In the genomic region with DNA sequence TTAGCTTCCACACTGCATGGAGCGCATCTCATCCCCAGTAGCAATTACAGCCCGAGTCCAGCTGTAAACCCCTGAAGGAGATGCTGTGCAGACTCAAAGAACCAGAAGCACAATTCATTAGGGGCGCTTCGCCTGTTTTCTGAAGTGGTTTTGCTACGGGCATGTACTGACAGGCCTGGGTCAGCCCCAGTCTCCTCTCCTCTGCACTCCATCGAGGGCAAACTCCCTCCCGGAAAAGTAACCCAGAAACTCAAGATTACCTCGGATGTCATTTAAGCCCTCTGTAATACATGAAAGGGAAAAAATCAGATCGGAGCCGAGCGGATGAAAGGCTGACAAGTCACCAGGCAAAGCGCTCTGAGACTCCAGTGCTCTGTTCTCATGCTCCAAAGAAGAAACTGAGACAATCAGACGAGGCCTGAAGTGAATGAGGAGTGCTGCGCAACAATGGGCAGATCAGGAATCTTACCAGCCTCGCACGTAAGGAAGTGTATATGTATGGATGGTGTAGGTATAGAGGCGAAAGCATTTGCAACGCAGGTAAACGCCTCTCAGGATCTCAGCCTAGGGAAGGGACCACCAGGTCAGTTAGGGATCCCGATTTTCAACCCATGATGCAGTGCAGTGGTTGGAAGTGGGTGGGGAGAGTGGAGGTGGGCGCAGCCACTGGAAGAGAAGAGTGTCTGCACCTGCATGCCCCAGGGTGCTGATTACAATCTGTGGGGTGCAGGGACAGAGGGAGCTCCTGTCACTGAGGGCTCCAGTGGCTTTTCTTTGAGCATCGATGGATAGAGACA, we compare ENCODE assay signal across 13 mouse cellular contexts.
DNase-seq lines count a peak whose midpoint lies in the region; ATAC-seq lines count a peak whose summit lies in the region.
"Had no signal": no experiment of that assay in that cellular context is flagged by ENCODE, and none has a peak within 500 bp of the region (broad histone marks: within the 10 kb centered on the region; RNA-seq: fewer than 3 reads in every experiment).

No protein-coding gene starts in this region.

- H3K4me3 ChIP-seq in kidney, embryonic 16.5 days (ENCODE audit: low read length), result no peak overlapping the region
- H3K4me3 ChIP-seq in forebrain, embryonic 12.5 days (replicated peaks), result no peak overlapping the region; the same call in 1 of the 2 replicates
- H3K4me3 ChIP-seq in limb, embryonic 12.5 days (replicated peaks), result no peak overlapping the region
- H3K4me3 ChIP-seq in stomach, embryonic 15.5 days (replicated peaks), result no peak overlapping the region
- H3K4me3 ChIP-seq: gastrocnemius, adult 2 months; liver, embryonic 13.5 days had no signal

- peaks cover 33% of the 10 kb centered on the region for H3K4me1 ChIP-seq in kidney, embryonic 16.5 days (ENCODE audit: insufficient read depth, low read length)
- H3K4me1 ChIP-seq in forebrain, embryonic 12.5 days, result peaks cover 46% of the 10 kb centered on the region
- H3K4me1 ChIP-seq in limb, embryonic 12.5 days (replicated peaks), result peaks cover 36% of the 10 kb centered on the region
- H3K4me1 ChIP-seq in stomach, embryonic 15.5 days, result peaks cover 4% of the 10 kb centered on the region; the same call in 1 of the 2 replicates
- H3K4me1 ChIP-seq: liver, embryonic 13.5 days had no signal

- ATAC-seq in kidney, embryonic 16.5 days (ENCODE audit: low FRiP score, low TSS enrichment), result 0 out of 2 replicates have a peak, but pooled peaks have one; percentile 7
- ATAC-seq in forebrain, embryonic 12.5 days (ENCODE audit: low FRiP score), result peak; percentile 35
- ATAC-seq in limb, embryonic 12.5 days (ENCODE audit: insufficient number of reproducible peaks, insufficient read depth, low FRiP score, low TSS enrichment, low read depth), result no peak
- ATAC-seq in stomach, embryonic 15.5 days (ENCODE audit: insufficient read depth, low FRiP score, low read depth), result no peak

- no peaks in the 10 kb centered on the region for H3K9me3 ChIP-seq in kidney, embryonic 16.5 days (ENCODE audit: low read length)
- H3K9me3 ChIP-seq in forebrain, embryonic 12.5 days, result no peaks in the 10 kb centered on the region
- no peaks in the 10 kb centered on the region for H3K9me3 ChIP-seq in limb, embryonic 12.5 days
- no peaks in the 10 kb centered on the region for H3K9me3 ChIP-seq in stomach, embryonic 15.5 days
- H3K9me3 ChIP-seq: liver, embryonic 13.5 days had no signal

- H3K27me3 ChIP-seq in kidney, embryonic 16.5 days (ENCODE audit: insufficient read depth, low read length), result no peaks in the 10 kb centered on the region
- peaks cover 20% of the 10 kb centered on the region; the same call in 1 of the 2 replicates for H3K27me3 ChIP-seq in forebrain, embryonic 12.5 days
- H3K27me3 ChIP-seq in limb, embryonic 12.5 days, result no peaks in the 10 kb centered on the region
- H3K27me3 ChIP-seq in stomach, embryonic 15.5 days (replicated peaks), result no peaks in the 10 kb centered on the region
- H3K27me3 ChIP-seq: liver, embryonic 13.5 days had no signal

- 36% methylated on average over 22 of the region's 22 CpGs for WGBS in kidney, embryonic 16.5 days
- 12% methylated on average over 22 of the region's 22 CpGs for WGBS in forebrain, embryonic 12.5 days
- 31% methylated on average over 22 of the region's 22 CpGs for WGBS in limb, embryonic 12.5 days
- 59% methylated on average over 22 of the region's 22 CpGs for WGBS in stomach, embryonic 15.5 days

- no peak overlapping the region for H3K9ac ChIP-seq in kidney, embryonic 16.5 days (replicated peaks; ENCODE audit: low read length)
- H3K9ac ChIP-seq in forebrain, embryonic 12.5 days, result peak overlapping the region; percentile 17; the same call in 1 of the 2 replicates
- H3K9ac ChIP-seq in limb, embryonic 12.5 days (replicated peaks), result no peak overlapping the region
- no peak overlapping the region for H3K9ac ChIP-seq in stomach, embryonic 15.5 days
- H3K9ac ChIP-seq: liver, embryonic 13.5 days had no signal

- DNase-seq in kidney, postnatal 36 days, result no peak
- DNase-seq in frontal cortex, postnatal 10 days (ENCODE audit: low spot score in 2 of 2), result no peak
- DNase-seq in layer of hippocampus, postnatal 25 days (ENCODE audit: extremely low spot score in 1 of 2, low spot score in 1 of 2), result no peak
- no peak for DNase-seq in kidney, adult 9 months
- DNase-seq: cerebellum, adult 9-11 months; gastrocnemius, adult 2 months; kidney, adult 8-10 months; liver, embryonic 13.5 days; thymus, postnatal 4 days had no signal

- peak overlapping the region; percentile 3; the same call in 1 of the 2 replicates for H3K4me2 ChIP-seq in kidney, embryonic 16.5 days (replicated peaks; ENCODE audit: low read depth, low read length)
- H3K4me2 ChIP-seq in forebrain, embryonic 12.5 days, result peak overlapping the region; percentile 40
- 0 out of 2 replicates have a peak overlapping the region, but pooled peaks have one; percentile 6 for H3K4me2 ChIP-seq in limb, embryonic 12.5 days
- 0 out of 2 replicates have a peak overlapping the region, but pooled peaks have one; percentile 13 for H3K4me2 ChIP-seq in stomach, embryonic 15.5 days
- H3K4me2 ChIP-seq: liver, embryonic 13.5 days had no signal

- H3K27ac ChIP-seq in kidney, embryonic 16.5 days (ENCODE audit: low read length), result no peak overlapping the region
- peak overlapping the region; percentile 65 for H3K27ac ChIP-seq in forebrain, embryonic 12.5 days
- no peak overlapping the region for H3K27ac ChIP-seq in limb, embryonic 12.5 days
- H3K27ac ChIP-seq in stomach, embryonic 15.5 days, result no peak overlapping the region
- H3K27ac ChIP-seq: gastrocnemius, adult 2 months; liver, embryonic 13.5 days had no signal

- H3K36me3 ChIP-seq in kidney, embryonic 16.5 days (ENCODE audit: insufficient read depth, low read length), result no peaks in the 10 kb centered on the region
- H3K36me3 ChIP-seq in forebrain, embryonic 12.5 days (replicated peaks), result no peaks in the 10 kb centered on the region
- no peaks in the 10 kb centered on the region for H3K36me3 ChIP-seq in limb, embryonic 12.5 days
- no peaks in the 10 kb centered on the region for H3K36me3 ChIP-seq in stomach, embryonic 15.5 days
- H3K36me3 ChIP-seq: liver, embryonic 13.5 days had no signal

Comparison
In these comparisons a context has a peak if more than half of its experiments do, and no peak if none do; other contexts are left out.
1. ATAC-seq: peak in kidney, embryonic 16.5 days (single experiment) and forebrain, embryonic 12.5 days (single experiment); none in limb, embryonic 12.5 days (single experiment) and stomach, embryonic 15.5 days (single experiment).
2. Peak in every context shown above with its lines, with median percentiles within 50 percentile points of each other: H3K4me2 ChIP-seq.